Mouse (Mus musculus): ENCODE data around the gene Spo11. TPM values are rescaled to one million over a fixed set of nuclear protein-coding genes. Genes with fewer than 3 reads are reported as not detected.

Spo11 gene
- polyA plus RNA-seq (2017; shearing (Covaris generic)): 1 to 10 TPM; 3.5 to 5.2 TPM

DNA sequence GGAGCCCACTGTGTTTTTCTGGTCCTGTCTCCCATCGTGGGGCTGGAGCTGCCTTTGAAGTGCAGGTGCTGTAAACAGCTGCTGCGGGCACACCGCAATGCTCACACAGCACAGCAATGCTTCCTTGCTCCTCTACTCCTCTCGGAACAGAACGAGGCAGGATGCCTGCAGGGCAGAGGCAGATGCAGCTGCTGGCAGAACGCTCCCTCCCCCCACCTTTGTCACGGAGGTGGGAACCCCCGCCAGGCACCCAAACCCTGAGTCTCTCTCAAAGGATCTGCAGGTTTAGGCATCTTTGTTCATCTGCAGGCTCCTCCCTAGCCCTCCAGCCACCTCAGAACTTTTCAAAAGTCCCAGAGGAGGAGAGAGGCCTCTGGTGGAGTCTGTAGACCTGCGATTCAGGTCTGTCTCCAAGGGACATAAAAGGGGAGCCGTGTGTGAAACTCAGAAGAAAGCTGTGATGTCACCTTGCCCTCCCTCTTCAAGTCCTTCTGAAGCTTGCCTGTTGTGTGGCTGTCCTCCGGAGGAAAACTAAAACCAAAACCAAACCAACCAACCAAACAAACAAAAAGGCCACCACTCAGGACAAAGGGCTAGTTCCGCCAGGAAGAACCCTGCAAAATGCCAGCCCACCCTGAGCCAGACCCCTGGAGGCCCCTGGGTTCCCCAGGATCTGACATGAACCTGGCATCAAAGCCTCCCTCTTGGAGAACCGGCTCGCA, at the start of gene Spo11:
Gene Spo11 (plus strand): TSS at position 292 of the 722 bp plus-strand sequence.
- peak; percentile 74 for ATAC-seq

DNA sequence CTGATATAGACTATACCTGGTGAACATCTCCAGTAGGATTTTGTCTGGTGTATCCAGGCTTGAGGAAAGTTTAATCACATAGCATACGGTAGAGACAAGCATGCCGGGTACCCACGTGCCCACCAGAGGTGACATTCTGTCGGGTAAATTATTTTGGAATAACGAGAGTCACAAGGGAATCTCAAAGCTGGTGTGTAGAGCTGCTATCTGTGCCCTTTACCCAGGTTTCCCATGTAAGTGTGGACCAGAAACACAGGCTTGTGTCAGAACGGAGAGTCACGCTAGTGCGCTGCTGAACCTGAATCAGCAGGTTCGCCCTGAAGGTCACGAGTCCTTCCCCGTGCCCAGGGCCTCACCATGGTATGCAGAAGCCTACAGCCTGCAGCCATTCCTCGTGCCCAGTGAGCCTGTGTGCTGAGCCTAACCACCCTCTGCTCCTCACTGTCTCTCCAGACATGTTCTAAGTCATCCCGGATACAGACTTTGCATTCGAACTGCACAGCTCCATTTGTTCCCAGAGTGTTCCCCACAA, 47.5 kb upstream of the Spo11 start:
- no peak for ATAC-seq

DNA sequence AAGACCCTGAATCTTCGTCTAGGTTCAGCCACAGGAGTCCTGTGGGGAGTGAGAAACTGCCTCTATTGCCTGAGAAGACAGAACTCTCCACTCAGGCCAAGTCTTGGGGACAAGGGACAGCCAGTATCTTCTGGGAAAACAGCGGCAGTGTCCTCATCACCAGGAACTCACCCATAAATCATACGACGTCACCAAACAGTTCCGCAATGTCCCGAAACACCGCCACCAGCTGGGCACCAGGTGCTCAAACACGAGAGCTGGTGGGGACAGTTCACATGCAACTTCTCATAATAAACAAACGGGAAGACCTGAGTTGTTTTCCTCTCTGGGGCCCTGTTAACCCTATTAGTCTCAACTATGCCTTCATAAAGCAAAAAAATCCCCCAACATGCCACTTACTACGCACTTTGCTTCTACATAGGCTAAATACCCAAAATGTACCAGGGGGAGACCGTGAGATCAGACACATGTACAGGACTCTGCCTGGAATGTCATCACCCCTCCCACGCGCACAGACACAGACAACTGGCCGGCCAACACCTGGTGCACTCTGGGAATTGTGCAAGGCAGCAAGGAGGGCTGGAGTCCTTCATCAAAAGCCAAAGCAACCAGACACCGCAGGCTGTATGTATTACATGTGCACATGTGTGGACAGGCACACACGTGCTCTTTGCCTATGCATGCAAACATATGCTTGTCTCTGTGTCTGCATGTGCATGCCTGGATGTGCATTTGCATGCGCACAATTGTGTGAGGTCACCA, 46.2 kb upstream of the Spo11 start:
- no peak for ATAC-seq

DNA sequence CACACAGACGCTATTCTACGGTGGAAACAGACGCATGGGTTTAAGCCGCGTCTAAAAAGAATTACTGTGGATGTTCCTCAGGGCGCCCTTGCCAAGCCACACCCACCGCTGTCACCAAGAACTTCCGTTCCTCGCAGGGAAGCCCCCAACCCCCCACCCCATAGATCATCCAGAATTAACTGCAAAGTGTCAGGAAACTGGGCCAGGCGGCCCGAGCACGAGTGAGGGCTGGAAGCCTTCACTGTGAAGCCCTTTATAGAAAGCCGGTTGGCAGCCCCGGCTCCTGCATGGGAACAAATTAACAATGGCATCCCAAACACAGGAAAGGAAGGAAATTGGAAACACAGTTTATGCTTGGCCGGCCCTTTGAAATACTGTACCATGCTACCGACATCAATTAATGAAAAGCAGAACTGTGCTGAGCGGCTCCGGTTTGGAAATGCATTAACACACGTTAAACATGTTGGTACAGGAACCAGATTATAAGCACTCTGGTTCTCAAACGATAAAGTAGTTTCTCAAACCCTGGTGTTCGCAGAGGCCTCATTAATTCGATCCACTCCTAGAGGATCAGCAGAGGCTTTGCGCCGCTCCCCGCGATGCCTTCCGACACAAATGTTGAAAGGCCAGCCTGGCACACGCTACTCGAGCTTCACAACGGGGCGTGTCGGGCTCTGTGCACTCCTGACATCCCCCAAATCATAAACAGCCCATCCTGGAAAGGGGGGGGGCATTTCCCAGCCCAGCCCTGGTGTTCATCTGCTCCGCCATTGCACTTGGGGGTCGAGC, 43.7 kb upstream of the Spo11 start:
- ATAC-seq: peak; percentile 28

DNA sequence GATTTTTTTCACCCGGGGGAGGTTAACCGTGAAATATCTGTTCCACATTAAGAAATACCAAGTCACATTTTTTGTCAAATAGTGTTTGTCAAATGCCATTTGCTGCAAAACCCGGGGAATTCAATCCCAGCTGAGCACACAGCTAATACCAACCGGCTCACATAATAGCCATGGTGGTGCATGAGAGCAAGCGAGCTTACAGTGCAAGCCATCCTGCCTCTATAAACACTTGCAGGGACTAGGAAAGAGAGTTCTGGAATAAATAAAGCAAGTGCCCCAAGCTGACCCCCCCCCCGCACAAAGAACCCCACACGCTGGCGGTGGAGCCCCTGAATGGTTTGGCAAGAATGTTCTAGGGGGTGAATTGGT, 43.1 kb upstream of the Spo11 start:
- no peak for ATAC-seq

DNA sequence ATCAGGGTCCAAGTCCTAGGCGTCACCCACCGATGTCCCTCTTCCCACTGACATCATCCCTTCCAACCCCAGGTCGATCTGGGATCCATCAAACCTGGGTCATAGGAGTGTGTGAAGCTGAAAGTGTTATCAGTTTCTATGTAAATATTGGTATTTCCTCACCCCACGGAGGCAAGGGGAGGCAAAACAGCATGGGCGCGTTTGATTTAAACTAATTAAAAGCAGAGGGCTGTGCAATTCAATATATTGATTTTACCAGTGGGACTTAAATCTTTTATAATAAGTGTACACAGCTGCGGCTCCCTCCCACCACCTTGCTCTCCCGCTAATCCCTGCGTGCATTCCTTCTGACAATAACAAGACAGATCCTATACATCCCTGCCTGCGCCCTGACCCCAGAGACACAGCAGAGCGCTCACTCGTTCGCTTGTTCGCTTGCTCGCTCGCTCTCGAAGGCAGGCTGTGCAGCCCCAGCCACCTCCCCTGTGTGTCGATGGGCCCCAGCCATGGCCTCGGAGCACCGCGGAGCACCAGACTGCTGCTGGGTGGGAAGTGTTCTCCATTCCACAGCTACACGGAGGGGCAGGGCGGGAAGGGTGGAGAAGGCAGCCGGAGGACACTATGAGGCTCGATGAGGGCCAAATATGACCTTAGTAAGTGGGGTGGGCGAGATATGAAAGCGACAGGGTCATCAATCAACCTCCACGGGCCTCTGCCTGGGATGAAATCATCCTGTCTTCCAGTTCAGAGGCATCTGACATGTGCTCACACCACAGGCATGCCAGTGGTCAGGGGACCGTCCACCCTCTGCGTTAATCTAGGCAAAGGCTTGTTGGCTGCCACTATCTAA, 42.4 kb upstream of the Spo11 start:
- ATAC-seq: no peak

DNA sequence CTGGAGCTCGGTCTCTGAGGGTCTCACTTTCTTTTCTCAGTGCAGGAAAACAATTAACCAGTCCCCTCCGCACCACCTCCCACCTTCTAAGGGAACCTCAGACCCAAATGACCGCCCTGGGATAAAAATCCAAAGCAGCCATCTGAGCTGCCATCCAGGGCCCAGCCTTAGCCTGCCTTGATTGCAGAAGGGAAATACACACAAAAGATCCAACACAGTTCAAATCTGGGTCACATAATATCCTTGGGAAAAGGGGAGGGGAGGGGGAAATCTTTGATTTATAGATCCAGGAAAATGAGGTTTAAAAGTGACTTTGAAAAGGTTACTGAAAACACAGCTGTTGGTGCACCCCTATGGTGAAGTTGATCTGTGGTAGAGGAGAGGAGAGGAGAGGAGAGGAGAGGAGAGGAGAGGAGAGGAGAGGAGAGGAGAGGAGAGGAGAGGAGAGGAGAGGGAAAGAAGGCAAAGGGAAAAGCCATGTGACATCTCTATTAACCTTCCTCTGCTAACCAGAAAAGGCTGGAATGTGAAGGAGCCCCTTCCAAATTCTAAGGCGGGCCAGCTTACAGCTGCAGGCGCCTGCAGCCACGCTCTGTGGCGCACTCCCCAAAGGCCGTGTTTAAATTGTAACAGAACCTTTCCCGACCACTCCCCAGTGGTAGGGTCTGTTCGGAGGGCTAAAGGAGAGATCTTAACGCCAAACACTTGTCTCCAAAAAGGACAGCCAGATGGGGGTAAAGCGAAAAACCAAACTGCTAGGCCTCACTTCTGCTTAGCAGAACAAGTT, 41.5 kb upstream of the Spo11 start:
- no peak for ATAC-seq

DNA sequence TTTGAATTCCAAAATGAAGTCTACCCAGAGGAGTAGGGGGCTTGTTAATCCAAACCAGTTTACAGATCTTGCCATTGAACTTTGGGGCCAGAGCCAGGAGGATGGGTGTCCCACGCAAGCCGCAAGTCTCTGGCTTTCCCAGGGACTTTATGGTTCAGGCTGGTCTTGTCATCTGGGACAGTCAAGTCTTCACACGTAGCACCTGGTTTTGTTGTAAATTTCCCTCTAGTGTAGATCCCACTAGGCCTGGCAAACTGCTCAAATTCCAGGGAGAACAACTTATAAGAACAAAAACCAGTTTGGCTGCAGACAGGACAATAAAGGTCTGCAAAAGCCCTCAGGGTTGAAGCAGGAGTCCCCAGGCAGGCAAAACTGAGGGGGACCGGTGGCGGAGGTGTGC, 40.7 kb upstream of the Spo11 start:
- ATAC-seq: no peak

DNA sequence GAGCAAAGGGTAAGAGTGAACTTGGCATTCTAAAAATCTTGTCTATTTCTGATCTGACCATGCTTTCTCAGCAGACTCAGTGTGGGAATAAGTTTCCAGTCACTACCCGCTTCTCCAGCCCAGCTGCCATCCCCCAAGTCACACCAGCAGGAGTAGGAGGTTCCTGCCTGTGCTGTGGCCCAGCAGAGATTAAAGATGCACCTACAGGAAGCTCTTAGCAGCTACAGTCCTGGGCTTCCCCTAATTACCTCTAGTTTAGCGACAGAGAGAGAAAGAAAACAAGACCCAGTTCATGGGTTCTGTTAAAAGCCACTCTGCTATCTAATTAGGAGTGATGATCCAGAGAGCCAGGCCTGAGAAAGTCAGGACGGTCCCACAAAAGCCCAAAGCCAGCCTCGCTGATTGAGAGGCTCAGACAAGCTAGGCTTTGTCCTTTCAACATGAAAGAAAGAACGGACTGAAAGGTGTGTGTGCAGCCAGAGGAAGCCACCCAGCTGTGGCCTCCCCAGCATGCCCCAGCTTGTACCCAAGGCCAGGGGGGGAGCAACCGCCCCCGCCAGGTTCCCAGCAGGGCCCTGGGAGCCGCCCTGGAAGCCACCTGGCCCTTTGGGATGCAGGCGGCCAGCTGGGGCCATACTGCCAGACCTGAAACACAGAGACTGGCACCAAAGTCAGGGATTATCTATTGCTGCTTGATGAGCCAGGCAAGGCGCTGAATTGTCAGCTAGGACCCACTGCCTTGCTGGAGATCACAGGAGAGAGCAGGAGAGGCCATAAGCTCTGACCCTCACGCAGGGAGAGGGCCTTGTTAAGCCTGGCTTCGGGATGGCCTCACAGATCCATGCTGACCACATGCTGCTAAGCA, 39.9 kb upstream of the Spo11 start:
- peak; percentile 80 for ATAC-seq

DNA sequence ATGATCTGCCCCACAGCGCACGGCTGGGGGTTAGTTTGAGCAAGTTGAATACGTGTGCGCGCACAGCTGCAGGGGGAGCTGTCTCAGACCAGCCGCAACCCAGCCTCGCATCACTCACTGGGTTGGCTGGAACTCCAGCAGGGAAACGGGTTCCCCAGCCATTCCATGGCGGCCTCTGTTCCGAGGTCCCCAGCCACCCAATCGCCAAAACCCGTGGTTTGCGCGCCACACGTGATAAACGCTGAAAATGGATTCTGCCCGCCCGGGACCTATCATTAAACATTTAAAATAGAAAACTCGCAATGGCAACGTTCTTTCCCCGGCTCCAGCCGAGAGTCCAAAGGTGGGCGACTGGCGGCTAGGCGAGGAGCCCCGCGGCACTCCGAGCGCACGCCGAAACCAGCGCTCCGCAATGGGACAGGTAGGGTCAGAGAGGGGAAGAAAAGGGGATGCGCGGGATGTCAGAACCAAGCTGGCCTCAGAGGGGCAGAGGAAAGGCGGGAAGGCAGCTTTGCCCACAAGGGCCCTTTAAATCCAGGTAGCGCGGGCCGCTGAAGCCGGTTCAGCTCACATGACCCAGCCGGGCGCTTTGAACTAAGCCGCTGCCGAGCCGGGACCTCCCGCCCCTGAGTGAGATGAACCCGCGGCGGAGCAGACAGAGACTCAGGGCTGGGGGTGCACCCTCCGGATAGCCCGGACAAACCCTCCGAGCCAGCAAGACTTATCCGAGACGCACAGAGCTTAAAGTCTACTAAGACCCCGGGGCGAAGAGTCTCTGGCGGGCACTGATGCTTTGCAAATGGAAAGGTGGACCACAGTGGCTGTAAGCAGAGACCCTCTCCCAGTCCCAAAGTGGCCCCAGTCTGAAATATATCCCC, 38.5 kb upstream of the Spo11 start:
- ATAC-seq: peak; percentile 2

DNA sequence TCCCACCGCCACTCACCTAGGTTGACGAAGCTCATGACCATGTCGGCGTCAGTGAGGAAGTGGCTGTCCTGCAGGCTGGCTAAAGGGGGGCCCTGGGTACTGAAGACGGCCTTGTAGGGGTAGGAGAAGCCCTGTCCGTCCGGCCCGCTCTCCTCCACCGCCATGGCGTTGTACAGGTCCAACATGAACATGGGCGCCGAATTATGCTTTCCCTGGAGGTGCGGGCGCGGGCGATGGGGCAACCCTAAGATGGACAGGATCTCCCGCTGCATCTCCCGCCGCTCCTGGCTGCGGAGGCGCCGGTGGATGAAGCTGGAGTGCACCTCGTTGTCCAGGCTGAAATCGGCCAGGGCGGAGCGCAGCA, 37.9 kb upstream of the Spo11 start:
- no peak for ATAC-seq

DNA sequence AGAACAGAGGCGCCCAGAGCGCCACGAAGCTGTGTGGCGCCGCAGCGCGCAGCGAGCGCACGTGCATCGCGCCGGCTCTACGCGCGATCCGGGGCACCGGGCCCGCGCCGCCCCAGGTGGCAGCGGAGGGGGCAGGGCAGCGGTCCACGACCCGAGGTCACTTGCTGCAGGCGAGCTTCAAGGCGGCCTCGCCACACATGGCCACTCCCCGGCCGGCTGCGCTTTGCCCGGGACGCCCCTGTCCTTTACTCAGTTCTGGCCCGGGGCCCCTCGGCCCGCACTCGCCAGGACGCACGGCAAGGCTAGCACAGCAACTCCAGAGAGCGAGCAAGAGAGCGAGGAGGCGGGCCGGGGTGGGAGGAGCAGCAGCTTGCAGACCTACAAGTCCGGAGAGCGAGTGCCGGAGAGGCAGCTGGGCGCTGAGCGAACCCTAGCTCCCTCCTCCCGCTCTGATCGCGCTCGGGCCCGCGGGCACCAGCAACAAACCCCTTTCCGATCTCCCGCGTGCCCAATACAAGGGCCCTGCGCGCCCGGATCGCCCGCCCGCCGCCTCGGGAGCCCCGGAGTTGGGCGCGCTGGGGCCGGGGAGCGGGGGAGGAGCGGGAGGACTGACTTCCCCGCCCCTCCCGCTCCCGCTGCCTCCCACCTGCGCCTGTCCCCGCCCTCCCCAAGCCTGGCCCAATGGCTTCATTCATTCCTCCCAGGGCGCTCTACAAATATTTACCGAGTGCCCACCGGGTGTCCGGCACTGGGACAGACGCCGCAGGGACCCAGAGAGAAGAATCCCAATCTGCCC, 37.3 kb upstream of the Spo11 start, which contains the start of gene Bmp7:
Gene Bmp7 (minus strand): TSS at position 319 of the 796 bp plus-strand sequence.
- peak; percentile 60 for ATAC-seq

DNA sequence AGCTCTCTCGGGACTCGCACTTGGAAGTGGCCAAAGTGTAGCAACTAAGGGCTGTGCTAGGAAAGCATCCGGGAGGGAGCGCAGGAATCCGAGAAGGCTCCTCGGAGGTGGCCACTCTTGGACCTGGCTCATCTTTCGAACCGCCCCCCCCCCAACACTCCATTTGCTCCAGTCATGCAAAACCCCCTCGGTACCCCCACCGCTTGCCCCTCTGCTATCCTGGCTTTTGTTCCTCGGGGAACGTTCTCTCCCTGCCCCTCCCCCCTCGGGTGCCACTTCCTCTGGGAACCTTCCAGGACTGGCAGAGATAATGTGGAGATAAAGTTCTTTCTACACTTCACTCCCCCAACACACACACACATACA, 36.7 kb upstream of the Spo11 start:
- ATAC-seq: no peak

DNA sequence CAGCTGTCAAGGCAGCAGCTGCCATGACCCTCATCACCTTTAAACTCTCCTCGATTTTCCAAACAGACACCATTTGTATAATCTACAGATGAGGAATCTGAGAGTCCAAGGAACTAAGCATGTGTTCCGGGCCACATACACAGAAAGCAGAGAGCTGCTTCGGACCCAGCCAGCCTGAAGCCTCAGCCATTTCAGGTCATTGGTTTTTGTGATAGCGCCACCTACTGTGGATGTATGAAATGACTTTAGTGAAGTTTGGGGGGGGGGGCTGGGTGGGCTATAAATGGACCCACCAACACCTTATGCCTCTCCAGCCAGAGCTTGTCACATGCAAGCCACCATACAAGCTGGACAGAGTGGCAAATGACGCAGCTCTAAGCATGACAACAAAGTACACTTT, 28.4 kb upstream of the Spo11 start:
- no peak for ATAC-seq

DNA sequence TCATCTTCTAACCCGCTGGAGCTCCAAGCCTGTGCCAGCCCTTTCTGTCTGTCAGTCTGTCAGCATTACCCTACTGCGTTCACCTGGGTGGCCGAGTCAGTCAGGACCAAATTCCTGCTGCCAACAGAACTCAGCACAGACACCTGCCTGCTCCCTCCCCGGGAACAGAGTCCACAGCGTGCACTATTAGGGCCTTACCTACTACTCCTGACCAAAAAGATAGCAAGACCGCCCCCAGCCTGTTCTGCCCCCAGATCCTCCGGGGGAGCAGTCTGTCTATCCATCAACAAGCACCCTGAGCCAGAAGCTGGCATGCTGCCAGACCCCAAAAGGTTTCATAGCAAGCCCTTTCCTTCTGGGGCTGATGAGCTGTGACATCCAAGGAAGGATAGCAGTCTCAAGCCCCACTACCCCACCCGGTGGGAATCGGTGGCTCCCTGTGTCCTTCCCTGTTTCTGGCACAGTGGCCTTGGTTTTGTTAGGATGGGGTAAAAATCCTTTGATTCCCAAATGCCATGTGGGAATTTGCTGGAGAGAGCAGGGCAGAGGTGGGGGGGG, 27.3 kb upstream of the Spo11 start:
- ATAC-seq: no peak

DNA sequence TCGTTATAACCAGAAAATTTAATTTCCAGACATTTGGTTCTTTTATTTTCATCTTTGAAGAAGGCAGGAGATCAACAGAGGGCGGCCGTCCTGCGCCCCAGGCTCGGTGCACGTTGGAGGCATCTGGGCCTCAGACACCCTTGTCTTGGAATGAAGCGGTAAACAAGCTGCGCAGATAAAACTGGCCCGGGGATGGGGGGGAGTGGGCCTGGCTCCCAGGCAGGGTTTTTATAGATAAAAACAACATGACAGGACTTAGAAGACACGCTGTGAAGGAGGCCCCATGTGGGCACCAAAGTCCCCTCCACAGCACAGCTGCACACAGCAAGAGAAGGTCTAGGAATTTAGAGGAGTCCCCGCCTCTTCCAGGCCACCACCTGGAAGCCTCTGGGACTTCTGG, 26.8 kb upstream of the Spo11 start:
- ATAC-seq: no peak

DNA sequence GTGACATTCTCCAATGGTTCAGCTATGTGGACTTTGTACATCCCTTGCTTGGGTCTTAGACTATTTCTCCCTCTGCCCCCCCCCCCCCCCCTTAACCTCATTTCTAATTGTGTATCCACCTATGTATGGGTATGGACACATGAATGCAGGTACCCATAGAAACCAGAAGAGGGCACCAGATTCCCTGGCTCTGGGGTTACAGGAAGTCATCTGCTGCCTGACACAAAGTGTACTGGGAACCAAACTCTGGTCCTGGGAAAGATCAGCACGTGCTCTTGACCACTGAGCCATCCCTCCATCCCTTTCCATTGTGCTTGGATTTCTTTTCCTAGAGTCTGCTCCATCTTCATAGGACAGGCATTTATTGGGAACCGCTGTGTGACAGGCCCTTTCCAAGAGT, 25.5 kb upstream of the Spo11 start:
- no peak for ATAC-seq

DNA sequence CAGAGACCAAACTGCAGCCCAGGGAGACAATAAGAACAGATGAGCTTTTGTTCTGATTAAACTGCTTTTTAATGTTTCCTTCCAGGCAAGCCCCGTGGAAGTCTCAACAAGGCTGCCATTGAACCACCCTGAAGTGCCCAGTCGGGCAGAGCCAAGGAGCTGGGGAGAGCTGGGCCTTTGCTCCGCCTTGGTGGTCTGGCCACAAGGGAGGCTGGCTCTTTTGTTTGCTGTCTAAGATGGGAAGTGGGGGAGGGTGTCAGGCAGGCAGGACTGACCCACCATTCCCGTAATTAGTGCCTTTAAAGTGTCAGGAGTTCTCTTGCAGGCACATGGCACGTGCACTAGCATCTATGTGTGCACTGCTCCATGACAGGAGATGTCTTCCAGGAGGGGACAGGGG, 18.9 kb upstream of the Spo11 start:
- no peak for ATAC-seq
